Mouse (Mus musculus): ENCODE results near the gene Fndc5. TPM values are rescaled to one million over a fixed set of nuclear protein-coding genes. Genes with fewer than 3 reads are reported as not detected.

The Fndc5 gene
- total RNA-seq, 4 experiments from 2014 or later = 59.2 to 67.3 (median 62.3) TPM

DNA sequence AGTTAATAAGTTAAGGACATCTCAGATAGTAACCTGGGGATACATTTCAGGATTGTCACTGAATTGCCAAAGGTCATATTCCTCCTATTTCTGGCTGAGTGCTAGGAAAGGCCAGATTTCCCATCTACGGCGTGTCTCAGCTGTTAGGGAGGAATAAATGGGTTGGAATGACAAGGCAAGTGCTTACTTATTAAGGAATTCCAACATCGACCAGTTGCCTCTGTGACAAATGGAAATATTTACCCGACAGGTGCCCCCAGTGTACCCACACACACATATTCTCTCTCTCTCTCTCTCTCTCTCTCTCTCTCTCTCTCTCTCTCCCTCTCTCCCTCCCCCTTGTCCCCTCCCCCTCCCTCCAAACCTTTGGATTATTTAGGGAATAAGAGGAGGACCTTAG lies 9.1 kb downstream of the Fndc5 start:
- no peak for DNase-seq (ENCODE audit: low spot score in 2 of 2)

DNA sequence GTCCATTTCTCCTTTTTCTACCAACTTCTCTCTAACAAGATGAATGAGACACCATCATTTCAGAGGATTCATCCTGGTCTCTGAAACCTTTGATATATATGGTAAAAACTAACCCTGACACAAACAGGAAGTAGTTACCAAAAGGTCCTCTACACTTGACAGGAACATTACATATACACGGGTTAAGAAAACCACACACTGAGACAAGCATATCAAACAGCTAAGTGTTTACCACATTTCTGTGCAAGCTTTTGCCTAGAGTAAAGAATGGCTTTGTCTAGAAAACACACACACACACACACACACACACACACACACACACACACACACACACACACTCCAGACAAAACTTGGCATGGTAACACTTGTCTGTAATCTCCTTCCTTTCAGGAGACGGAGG lies 9.6 kb downstream of the Fndc5 start:
- no peak for DNase-seq (ENCODE audit: low spot score in 2 of 2)

DNA sequence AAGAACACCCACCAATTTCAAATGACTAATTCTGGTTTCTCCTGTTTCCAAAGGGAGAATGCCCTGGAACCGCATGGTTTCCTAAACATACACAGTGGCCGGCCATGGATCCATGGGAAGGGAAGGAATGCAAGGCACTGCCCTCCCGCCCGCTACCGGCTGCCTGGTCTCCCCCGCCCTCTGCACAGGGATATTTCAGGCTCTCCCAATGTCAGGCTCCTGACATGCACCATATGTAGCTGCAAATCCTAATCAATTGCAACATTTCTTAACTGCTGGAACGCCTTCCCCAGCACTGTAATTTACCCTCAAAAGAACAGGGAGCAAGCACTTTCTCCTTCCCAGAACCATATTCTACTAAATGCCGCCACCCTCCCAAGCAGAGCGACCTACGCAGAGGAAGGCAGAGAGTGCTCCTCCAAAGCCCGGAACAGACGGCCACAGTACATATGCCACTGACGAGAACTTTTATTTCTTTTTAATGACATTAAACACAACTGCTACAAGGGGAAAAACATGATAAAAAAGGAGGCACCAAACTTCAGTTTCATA lies 10.8 kb downstream of the Fndc5 start:
- no peak for DNase-seq (ENCODE audit: low spot score in 2 of 2)

DNA sequence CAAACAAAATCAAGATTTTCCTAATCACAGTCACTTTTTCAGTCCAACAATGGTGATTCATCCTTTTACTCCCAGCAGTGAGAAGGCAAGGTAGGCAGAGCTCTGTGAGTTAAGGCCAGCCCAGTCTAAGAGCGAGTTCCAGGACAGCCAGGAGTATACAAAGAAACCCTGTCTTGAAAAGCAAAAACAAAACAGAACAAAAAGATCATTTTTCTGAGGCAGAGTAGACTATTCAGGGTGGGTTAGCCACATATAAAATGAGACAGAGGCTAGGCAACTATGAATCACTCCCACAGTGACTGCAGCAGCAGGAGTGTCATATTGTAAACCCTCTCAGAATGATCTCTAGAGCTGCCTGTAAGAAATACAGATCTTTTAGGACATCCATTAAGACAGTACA lies 12.5 kb downstream of the Fndc5 start:
- DNase-seq (ENCODE audit: low spot score in 2 of 2) = no peak

DNA sequence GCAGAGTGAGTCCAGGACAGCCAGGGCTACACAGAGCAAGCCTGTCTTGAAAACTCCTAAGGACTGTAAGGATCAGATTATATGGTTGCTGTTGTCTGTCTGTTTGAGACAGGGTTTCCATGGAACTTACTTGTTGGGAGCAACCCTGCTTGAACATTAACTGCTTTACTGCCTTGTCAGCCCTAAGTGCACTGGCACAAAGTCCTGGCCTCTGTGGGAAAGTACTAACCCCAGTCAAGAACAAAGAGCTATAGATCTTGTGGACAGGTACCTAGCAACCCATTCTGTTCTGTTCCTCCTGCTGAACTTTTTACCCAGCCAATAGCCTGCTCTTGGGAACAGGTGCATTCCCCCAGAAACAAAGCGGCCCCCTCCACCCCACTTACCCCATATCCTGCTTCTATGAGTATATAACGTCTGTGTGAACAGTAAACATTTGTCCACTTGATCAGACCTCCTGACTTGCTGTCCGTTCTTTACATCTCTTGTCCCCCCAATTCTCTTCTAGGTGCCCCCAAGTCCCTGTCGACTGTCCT lies 14.5 kb downstream of the Fndc5 start:
- DNase-seq (ENCODE audit: low spot score in 2 of 2) = no peak

DNA sequence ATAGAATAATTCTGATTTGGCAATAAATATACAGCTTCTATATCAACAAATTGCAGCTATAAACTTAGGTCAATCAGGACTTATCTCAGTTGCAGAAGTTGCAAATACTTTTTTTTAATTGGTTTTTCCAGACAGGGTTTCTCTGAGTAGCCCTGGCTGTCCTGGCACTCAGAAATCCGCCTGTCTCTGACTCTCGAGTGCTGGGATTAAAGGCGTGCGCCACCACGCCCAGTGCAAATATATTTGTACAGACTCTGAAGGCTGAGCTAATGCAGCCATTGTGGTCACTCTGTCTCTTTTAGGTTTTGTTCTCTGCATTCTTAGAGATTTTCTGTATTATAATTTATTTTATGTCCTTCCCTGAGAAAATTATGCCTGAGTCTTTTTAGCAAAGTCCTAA lies 20.7 kb downstream of the Fndc5 start:
- DNase-seq (ENCODE audit: low spot score in 2 of 2) = no peak

DNA sequence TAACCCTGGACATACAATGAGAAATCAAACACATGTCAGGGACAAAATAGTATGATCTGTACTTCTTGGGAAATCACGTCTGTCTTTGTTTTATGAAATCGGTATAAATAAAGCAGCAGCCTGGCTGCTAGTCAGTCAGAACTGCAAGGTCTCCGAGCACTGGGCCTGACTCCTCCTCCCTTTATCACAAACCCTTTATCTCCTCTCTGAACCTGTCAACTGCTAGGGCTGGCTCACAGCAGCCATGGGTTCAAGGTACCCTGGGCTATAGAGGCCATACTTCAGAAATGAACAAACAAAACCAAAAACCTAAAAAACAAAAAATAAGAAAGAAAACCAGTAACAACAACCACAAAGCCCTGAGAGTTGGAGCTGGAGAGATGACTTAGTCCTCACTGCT lies 21.8 kb downstream of the Fndc5 start:
- DNase-seq (ENCODE audit: low spot score in 2 of 2) = no peak

DNA sequence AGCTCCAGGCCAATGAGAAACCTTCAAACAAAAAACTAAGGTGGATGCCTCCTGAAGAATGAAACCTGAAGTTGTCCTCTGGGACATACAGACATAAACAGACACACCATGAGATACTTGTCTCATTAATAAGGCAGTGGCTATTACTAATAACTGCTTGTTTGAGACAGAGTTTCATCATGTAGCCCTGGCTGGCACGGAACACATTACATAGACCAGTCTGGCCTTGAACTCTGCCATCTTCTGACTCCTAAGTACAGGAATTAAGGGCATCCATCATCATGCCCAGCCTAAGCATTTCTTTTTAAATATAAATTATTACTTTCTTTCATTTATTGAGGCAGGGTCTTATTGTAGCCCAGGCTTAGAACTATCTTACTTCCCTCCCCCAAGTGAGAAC lies 24.3 kb downstream of the Fndc5 start:
- no peak for DNase-seq (ENCODE audit: low spot score in 2 of 2)

DNA sequence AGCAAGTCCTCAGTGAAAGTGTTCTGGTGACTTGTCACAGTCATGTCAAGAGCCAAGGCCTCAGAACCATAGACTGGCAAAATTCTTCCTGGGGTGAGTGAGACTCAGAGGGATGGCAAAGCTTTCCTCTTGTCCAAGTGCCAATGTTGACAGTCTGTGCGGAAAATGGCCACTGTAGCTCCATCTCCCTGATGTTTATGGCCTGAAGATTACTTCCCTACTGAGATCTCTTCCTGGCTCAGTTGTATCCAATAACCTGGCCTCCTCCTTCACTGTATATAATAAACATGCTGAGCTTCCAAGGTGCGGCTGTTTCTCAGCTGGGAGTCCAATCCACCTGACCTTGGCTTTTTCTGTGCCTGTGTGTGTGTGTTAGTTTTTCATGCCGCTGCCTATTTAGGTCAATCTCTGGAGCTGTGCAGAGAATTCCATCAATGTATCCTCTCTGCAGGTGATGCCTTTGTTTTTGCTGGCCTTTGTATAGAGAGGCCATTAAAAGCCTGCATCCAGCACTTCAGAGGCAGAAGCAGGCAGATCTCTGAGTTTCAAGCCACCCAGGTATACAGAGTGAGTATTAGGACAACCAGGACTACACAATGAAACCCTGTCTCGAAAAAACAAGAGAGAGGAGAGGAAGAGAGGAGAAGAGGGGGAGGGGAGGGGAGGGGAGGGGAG lies 24.9 kb downstream of the Fndc5 start:
- no peak for DNase-seq (ENCODE audit: low spot score in 2 of 2)

DNA sequence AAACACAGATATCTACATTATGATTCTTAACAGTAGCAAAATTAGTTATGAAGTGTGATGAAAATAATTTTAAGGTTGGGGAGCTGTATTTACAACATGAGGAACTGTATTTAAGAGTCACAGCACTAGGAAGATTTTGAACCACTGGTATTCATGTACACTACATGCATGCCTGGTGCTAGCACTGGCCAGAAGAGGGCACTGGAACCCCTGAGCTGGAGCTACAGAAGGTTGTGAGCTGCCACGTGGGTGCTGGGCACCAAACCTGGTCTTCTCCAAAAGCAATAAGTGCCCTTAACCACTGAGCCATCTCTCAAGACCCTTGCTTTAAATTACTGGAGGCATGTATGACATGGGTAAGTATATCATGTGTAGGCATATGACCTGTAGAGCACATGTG lies 35.7 kb downstream of the Fndc5 start:
- no peak for DNase-seq (ENCODE audit: low spot score in 2 of 2)

DNA sequence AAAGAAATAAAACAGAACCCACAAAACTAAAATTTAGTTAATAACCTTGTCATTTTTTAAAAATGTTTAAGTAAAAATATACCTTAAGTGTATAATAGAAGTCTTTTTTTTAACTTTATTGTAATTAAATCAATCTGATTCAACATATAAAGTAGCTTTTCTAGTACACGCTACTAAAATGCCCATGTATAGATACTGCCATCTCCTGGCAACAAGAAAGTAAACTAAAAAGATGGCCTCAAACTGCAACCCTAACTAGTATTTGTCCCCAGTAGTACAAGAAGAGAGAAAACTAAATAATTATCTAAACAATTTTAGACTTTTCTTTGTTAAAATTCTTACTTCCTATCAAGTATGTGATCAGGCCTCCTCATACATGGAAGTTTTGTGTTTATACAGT lies 42.8 kb downstream of the Fndc5 start:
- no peak for DNase-seq (ENCODE audit: low spot score in 2 of 2)

DNA sequence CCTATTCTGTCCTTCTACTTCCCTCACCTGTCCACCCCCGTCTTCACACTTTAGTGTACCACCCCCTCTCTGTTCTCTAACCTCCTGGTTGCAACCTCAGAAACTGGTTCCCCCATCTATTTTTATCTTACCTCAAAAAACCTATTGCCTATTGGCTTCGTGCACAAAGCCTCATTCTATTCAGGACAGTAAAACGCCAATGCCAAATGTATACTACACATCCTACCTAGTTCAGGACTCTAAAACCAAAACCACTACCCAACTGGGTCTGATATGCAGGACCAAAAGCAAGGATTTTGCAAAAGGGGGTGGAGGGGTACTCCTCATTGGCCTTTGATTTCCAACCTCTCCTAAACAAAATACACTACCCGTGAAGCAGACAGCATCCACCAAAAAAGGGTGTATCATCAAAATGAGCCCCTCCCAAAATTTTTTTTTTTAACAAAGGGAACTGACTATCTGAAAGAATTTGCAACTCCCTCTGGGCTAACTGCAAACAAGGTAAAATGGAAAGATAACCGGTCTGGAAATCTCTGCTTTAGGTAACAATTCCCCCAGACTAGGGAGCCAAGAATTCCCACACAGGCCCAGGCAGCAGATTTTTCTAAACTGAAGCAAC lies 51.4 kb downstream of the Fndc5 start:
- DNase-seq (ENCODE audit: low spot score in 2 of 2) = no peak

DNA sequence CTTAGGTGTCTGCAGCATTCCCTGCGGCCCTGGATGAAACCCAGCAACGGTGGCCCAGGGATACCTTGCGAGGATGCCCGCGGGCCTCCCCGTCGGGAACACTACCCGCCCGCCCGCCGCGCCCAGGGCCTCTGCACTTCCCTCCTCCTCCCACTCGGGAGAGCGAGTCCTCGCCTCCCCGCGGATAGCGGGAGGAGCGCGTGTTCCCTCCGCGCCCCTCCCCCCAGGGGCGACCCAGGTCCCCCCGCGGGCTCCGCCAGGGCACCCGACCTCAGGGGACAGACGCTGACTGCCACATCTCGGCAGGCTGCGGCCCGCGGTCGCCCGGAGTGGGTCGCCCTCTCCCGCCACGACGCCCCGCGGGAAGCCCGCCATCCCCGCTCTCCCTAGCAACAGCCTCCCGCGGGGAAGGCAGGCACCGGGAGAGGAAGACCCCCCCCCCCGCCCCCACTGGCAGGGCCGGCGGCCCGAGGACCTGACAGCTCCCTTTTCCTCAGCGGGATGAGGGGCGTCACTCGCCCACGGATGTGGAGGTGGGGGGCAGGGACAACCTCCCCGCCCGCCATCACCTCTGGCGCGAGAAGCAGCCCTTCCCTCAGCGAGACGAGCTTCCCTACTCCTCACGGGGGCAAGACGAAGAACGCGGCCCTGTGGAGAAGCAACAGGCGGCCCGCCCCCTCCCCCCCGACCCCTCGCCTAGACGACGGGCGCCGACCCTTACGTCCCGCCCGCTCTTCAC lies 52.2 kb downstream of the Fndc5 start:
- DNase-seq (ENCODE audit: low spot score in 2 of 2) = peak; percentile 30 to 56

DNA sequence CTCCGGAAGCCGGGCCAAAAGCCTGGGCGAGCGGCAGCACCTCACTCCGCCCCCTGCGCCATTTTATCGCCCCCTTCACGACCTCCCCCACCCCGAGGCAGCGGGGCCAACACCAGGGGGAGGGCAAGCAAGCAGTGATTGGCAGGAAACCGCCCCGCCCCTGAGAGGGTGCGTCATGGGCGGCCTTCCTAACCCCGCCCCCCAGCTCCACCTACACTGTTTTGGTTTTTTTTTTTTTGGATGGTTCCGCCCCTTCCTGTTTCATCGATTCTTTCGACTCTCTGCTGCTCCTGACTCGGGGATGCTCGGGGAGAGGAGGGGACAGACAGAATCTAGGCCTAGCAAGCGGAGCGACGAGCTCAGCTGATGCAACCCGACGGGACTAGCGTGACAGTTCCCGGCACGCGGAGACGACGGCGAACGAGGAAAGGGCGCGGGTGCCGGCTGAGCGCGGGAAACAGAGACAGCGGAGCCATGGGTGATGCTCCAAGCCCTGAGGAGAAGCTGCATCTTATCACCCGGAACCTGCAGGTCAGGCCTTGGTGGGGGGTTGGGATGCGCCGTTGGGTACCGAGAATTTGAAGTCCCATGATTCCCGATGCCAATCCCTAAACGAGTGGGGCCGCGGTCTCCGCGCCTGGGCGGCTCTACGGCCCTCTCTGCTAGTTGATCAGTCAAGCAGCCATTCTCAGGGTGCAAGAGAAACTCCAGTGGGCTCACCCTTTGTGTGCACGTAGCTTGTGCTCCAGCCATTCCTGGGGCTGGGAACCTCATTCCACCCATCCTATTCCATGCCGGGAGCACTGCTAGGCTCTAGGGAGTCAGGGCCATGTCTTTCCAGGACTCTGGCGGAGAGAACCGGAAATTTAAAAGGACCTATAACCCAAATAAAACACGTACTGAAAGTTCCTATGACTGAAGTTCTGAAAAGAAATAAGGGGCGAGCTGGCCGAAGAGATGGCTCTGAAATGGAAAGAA lies 53.0 kb downstream of the Fndc5 start, which contains the start of the genes S100pbp and Yars:
Gene S100pbp (minus strand): TSS at position 186 of the 978 bp plus-strand sequence.
Gene Yars (plus strand): TSS at position 219 of the 978 bp plus-strand sequence.
- peak; percentile 78 to 95 for DNase-seq (ENCODE audit: low spot score in 2 of 2)

DNA sequence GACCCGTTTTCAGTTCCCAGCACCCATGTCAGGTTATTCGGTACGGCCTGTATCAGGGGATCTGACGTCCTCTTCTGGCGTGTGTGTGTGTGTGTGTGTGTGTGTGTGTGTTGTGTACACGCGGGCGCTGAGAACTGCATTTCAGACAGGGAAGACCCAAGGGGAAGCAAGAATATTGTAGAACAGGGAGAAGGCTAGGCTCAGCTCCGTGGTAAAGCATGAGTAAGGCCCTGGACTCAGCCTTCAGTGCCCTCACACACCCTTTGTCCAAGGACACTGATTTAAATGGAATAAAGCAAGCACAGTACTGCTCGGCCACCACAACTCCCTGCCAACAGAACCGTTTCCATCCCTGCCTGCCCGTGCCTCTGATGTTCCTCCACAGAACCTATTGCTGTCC lies 53.7 kb downstream of the Fndc5 start:
- DNase-seq (ENCODE audit: low spot score in 2 of 2) = no peak

DNA sequence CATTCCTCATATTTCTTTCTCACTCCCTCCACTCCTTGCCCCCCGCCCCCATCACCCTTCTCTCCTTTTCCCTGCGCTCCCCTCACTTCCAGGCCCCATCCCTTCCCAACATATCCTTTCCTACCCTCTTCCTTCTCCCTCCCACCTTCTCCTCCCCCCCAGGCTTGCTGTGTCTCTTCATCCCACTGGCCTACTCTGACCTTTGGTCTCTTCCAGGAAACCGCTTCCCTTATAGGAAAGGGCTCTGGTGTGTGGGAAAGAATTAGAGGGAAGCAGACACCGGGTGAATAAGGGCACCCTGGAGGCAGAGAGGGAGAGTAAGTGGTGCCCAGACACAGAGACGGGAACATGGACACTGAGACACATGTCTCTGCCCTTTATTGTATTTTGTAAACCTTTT lies 54.9 kb downstream of the Fndc5 start:
- DNase-seq (ENCODE audit: low spot score in 2 of 2) = no peak

Other genes with a start within 250 kb of the Fndc5 start
- gene Azin2, start 174.6 kb upstream of the Fndc5 start, total RNA-seq (2022) = 10 to 100 TPM; 48.2 to 54.6 (median 49.8) TPM
- gene Ak2, start 145.0 kb upstream of the Fndc5 start, total RNA-seq (2022) = 10 to 100 TPM; 23.4 to 28.1 (median 25.2) TPM
- 10 to 100 TPM; 50.2 to 60.3 (median 52.6) TPM for gene Rnf19b, start 78.7 kb upstream of the Fndc5 start, total RNA-seq (2022)
- gene Tmem54, start 31.5 kb upstream of the Fndc5 start, total RNA-seq (2022) = not detected
- gene Hpca, start 15.0 kb upstream of the Fndc5 start, total RNA-seq (2022) = 100 to 1,000 TPM; 809 to 955 (median 872) TPM
- 10 to 100 TPM; 44.1 to 52.8 (median 46.3) TPM for gene S100pbp, start 52.7 kb downstream of the Fndc5 start, total RNA-seq (2022)
- 10 to 100 TPM; 90.5 to 98.5 (median 96.4) TPM for gene Yars, start 52.8 kb downstream of the Fndc5 start, total RNA-seq (2022)
- 10 to 100 TPM; 15.2 to 22.8 (median 18.4) TPM for gene C77080, start 124.4 kb downstream of the Fndc5 start, total RNA-seq (2022)
- 1 to 10 TPM; 1.6 to 2.7 (median 2.3) TPM for gene Sync, start 150.6 kb downstream of the Fndc5 start, total RNA-seq (2022)
- gene Rbbp4, start 198.4 kb downstream of the Fndc5 start, total RNA-seq (2022) = 100 to 1,000 TPM; 123 to 128 (median 127) TPM
- 10 to 100 TPM; 28.6 to 40.7 (median 32.0) TPM for gene Zbtb8os, start 198.7 kb downstream of the Fndc5 start, total RNA-seq (2022)
- gene Zbtb8a, start 241.1 kb downstream of the Fndc5 start, total RNA-seq (2022) = 1 to 10 TPM; 4.6 to 7.3 (median 5.2) TPM

Data from left cerebral cortex, adult 8-10 months (tissue).